Mouse (Mus musculus) gastrocnemius, postnatal 14 days (tissue): ENCODE results near the gene Map1lc3b. TPM values are rescaled to one million over a fixed set of nuclear protein-coding genes. Genes with fewer than 3 reads are reported as not detected.
"Not testable (repeated sequence)": the region's sequence is repeated elsewhere in the genome, so short reads cannot be mapped to it uniquely, and the experiment has no call there.

Source experiments
- DNase-seq: peaks from one replicate; pipeline ENCODE4 v3.0.0; 2021; ENCODE audit warnings: mixed read lengths
- intact Hi-C: fragments of 180-260 bp; cut with DNase I; formaldehyde crosslinking; loops from one replicate; pipeline ENCODE4 v1.15.1; 2025; ENCODE audit warnings: low total_unique reads
- total RNA-seq, 2 experiments: library from RNA; stranded (reverse); gene quantifications; 2 replicates each; pipeline ENCODE4 v1.2.3; 2021

Map1lc3b gene
- total RNA-seq, 2 experiments from 2014 or later, result 102 to 136 TPM

DNA sequence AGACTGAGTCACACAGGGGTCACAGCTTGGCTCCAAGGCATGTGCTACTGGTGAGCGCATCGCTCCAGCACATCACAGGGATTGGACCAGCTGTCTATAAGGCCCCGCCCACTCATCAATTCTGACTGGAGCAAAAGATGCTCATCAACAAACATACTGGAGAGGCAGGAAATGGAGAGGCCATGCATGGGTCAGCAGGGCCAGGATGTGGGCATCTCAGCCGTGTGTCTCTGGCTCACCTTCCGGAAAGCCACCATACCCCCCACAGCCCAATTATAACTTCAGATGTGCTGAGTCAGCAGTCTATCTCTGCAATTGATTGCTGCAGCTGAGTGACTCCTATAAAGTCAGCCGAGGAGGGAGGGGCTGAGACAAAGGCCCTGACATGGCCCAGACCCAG, 21.8 kb upstream of the Map1lc3b start:
- intact Hi-C loops, result no loop called here
- no peak for DNase-seq

DNA sequence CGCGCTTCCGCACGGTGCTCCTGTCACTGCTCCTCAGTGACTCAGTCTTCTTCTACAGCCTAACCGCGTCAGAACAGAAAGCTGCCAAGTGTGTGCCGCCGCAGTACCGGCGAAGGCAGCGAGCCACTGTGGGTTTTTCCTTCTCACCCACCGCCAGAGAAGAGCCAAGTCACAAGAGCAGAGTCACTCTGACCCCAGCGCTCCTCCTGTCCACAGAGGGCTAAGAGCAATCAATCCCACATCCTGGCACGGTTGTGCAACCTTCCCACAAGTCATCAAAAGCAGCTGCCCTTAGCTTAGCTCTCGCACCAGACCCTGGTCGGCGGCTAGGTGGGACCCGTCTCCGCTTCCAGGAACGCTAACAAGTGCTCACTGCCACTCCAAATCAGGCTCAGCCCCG, 19.8 kb upstream of the Map1lc3b start:
- intact Hi-C loops, result no loop called here
- no peak for DNase-seq

- intact Hi-C loops, result no loop called here
- no peak for DNase-seq
Measured at GRCm38 (mm10) chr8:121570801-121571200, 19.4 kb upstream of the Map1lc3b start.

DNA sequence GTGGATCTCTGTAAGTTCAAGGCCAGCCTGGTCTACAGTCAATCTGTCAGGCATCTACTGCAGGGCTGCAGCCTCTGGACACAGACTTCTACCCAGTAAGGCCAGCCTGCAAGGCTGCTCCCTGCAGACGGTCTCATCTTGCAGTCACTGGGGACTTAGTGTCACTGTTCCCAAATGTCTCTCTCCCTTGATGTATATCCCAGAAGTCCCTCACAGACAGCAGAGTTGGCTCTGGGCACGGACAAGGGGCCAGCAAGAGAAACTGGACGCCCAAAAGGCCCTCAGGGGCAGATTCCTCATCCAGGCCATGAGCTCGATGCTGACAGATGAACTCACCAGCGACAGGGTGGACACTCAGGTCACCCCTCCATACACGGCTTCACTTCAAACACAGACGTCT, 18.0 kb upstream of the Map1lc3b start:
- intact Hi-C loops, result no loop called here
- no peak for DNase-seq

- intact Hi-C loops, result no loop called here
- peak; percentile 82 for DNase-seq
Measured at GRCm38 (mm10) chr8:121573275-121573674, 16.9 kb upstream of the Map1lc3b start.

DNA sequence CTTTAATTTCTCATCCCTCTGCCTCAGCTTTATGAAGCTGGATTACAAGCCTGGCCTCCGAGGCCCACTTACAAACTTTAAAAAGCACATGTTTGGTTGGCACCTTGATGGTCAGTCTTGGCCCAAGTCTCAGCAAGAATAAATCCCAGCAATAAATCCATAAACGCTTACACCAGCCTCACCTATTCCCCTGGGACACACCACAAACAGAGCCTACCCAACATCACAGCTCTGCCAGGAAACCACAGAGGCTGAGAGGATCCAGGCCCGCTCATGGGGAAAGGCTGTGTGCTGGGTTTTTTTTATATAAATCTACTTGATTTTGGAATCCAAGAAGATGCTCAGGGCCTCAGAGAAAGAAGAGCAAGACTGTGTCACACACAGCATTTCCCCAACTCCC, 14.5 kb upstream of the Map1lc3b start:
- intact Hi-C loops, result no loop called here
- no peak for DNase-seq

DNA sequence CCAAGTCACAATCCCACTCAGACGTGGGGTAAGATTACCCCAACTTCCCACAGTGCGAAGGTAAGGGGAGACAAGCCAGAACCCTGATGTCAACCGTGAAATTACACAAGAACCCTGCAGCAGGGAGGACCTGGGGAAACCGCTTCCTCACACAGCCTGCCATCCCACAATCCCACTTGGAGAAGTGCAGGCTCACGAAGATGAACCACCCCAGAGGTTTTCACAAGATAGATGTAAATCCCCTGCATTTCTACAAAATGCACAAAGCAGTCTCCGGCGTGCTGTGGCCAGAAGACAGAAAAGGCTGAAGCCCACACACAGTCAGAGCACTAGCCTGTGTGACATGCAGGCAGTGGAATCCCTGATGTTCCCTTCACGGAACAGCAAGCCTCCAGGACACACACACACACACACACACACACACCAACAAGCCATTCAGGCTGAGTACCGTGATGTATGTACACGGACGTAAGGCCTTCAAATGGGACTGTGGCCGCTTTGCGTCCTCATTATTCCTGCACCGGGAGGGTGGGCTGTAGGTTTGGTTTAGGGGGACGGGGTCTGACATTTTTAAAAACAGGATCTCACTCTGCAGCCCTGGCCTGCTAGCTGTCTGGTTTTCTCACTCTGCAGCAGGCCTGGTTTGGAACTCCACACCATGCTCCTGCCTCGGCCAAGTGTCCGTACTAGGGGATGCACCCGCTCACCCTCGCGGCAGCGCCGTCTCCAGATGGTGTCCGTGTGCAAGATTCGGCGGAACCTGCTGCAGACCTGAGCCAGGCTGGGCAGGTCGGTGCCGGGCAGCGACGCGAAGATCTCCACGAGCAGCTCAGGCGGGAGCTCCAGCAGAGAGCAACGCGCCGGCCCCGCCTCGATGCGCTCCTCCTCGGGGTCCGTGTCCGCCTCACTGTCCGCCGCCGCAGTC, 12.1 kb upstream of the Map1lc3b start:
- intact Hi-C loops, result no loop called here
- DNase-seq, result no peak

- intact Hi-C loops, result no loop called here
- DNase-seq, result peak; percentile 97
Measured at GRCm38 (mm10) chr8:121578676-121579451, 11.3 kb upstream of the Map1lc3b start, which contains the start of gene Fbxo31. Gene Fbxo31, minus strand, starts transcription at chr8:121578806.

GRCm38 (mm10) chr8:121580465-121580864, 9.7 kb upstream of the Map1lc3b start:
- intact Hi-C loops, result no loop called here
- DNase-seq, result no peak

- intact Hi-C loops, result no loop called here
- DNase-seq, result no peak
Measured at GRCm38 (mm10) chr8:121583653-121584052, 6.5 kb upstream of the Map1lc3b start.

DNA sequence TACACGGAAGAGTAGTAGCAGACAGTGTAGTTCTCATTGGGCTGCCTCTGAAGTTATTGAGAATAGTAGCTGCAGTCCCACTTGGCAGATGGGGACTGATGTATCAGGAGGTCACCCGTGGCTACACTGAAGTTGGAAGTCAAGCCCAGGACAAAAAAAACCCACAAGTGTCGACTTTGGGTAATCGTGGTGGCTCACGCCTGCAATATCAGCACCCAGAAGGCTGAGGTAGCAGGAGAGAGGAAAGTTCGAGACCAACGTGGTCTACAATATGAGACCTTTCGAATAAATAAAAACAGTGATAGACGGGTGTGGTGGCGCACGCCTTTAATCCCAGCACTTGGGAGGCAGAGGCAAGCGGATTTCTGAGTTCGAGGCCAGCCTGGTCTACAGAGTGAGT, 5.4 kb upstream of the Map1lc3b start:
- intact Hi-C loops, result no loop called here
- no peak for DNase-seq

DNA sequence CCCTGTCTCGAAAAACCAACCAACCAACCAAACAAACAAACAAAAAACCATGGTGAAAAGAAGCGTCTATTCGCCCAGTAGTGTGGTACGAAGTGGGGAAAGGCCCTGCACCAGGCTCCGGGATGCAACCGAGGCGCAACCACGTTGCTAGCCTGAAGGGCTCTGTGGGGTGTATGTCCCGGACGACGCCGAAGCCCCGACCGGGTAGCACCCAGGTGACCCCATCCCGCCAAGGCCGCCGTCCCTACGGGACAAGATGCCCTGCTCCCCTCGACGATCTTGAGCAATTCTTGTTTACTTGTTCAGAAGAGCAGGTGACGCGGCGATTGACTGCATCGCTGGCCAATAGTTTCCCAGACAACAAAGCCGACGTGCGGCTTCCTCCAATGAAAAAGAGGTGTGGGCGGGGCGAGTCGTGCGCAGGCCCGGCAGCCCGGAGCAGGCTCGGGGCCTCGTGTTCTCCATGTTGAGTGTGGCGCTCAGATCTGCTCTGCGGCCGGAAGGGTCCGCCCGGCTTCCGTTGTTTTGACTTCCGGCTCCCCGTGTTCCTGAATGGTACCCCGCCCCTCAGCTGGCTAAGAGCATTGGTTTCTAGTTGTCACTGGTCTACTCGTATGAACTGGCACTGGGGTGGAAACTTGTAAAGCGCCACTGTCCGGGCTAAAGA, 4.9 kb upstream of the Map1lc3b start:
- intact Hi-C loops, result no loop called here
- peak; percentile 100 for DNase-seq

DNA sequence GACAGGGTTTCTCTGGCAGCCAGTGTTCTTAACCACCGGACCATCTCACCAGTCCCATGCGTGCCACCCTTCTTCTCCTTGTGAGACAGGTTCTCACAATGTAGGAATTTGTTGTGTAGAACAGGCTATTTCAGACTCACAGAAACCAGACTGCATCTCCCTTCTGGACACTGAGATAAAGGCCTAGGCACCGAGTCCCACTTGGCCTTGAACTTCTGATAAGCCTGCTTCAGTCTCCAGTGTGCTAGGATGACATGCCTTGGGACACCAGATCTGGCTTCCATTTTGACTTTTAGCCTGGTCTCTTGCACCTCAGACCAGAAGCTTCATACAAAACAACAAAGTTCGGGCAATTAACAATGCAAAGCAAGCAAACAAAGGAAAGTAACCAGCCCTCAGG, 1.4 kb upstream of the Map1lc3b start:
- DNase-seq, result no peak
- intact Hi-C loops, result no loop called here

- intact Hi-C loops, result no loop called here
- no peak for DNase-seq
Measured at GRCm38 (mm10) chr8:121589205-121589726, 895 bp upstream of the Map1lc3b start.

GRCm38 (mm10) chr8:121591178-121592066, 1.3 kb downstream of the Map1lc3b start:
- no peak for DNase-seq
- intact Hi-C loops, result loop anchor here (5.0 kb wide), 1 partner anchor 49 kb away; the partner anchor contains the start of gene 1700018B08Rik

GRCm38 (mm10) chr8:121593293-121593692, 3.1 kb downstream of the Map1lc3b start:
- DNase-seq, result no peak
- intact Hi-C loops, result loop anchor here (5.0 kb wide), 1 partner anchor 51 kb away; the partner anchor contains the start of gene 1700018B08Rik

DNA sequence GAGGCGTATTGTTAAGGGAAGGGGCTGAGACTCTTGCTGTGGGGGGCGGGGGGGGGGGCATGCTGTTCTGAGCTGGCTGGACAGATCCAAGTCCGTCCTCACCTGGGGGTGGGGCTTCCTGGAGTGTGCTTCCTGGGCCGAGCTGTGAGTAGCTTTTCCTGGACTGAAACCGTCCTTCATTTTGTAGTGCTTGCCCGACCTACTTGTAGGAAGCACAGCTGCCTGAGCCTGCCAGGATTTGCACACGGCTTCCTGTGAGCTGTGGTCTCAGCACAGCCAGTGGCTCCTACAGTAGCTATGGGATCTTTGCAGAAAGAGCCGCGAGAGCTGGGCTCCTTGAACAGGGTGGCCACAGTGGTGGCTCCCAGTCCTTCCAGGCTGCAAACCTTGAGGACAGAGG, 3.8 kb downstream of the Map1lc3b start:
- intact Hi-C loops, result loop anchor here (5.0 kb wide), 1 partner anchor 52 kb away; the partner anchor contains the start of gene 1700018B08Rik
- DNase-seq, result no peak

- DNase-seq, intact Hi-C loops: not testable (repeated sequence)
Measured at GRCm38 (mm10) chr8:121597492-121597891, 7.3 kb downstream of the Map1lc3b start.

- no peak for DNase-seq
Measured at GRCm38 (mm10) chr8:121598190-121598589, 8.0 kb downstream of the Map1lc3b start.

More at GRCm38 (mm10) chr8:121598190-121598589, 8.0 kb downstream of the Map1lc3b start:
- intact Hi-C loops, result no loop called here
